In genomic region chr8:46447334-46447733, GRCm38 (mm10) we compare ENCODE assay signal across 17 mouse cellular contexts. TPM values are rescaled to one million over a fixed set of nuclear protein-coding genes. Genes with fewer than 3 reads are reported as not detected.
DNase-seq lines count a peak whose midpoint lies in the region; ATAC-seq and TF ChIP-seq lines count a peak whose summit lies in the region.
"Had no signal": no experiment of that assay in that cellular context is flagged by ENCODE, and none has a peak within 500 bp of the region (broad histone marks: within the 10 kb centered on the region; RNA-seq: fewer than 3 reads in every experiment).

No protein-coding gene starts in this region.

- peak; percentile 64 for TF ChIP-seq EP300 in liver, postnatal 0 days (IDR thresholded peaks at IDR 0.05; ENCODE audit: low read depth)

- peak overlapping the region; percentile 30 for H3K4me2 ChIP-seq in intestine, embryonic 15.5 days (replicated peaks)
- 0 out of 2 replicates have a peak overlapping the region, but pooled peaks have one; percentile 7 for H3K4me2 ChIP-seq in liver, postnatal 0 days (ENCODE audit: low read depth, low read length)
- H3K4me2 ChIP-seq: embryonic facial prominence, embryonic 13.5 days; hindbrain, embryonic 14.5 days; limb, embryonic 12.5 days had no signal

- no peak for TF ChIP-seq CTCF in liver, postnatal 0 days (IDR thresholded peaks at IDR 0.05; ENCODE audit: low read depth)

- H3K27me3 ChIP-seq in intestine, embryonic 15.5 days (replicated peaks): no peaks in the 10 kb centered on the region
- H3K27me3 ChIP-seq in liver, postnatal 0 days (ENCODE audit: insufficient read depth, low read length): no peaks in the 10 kb centered on the region
- H3K27me3 ChIP-seq: embryonic facial prominence, embryonic 13.5 days had no signal

- peak; percentile 94 for DNase-seq in kidney, adult 9 months
- DNase-seq in kidney, postnatal 4 days: peak; percentile 51 to 71
- DNase-seq in liver, postnatal 0 days: peak; percentile 56
- DNase-seq in lung, postnatal 25 days (ENCODE audit: low spot score): no peak
- no peak for DNase-seq in right cerebral cortex, postnatal 25 days
- no peak for DNase-seq in cerebellum, postnatal 25 days
- DNase-seq: B cell, adult 2 months; cerebellum, adult 11 months; gastrocnemius, postnatal 36 days; thymus, postnatal 25 days had no signal

- WGBS in intestine, embryonic 15.5 days: 53% methylated on average over 6 of the region's 6 CpGs
- WGBS in liver, postnatal 0 days (ENCODE audit: insufficient replicate concordance): 57% methylated on average over 6 of the region's 6 CpGs

- no peak overlapping the region for H3K9ac ChIP-seq in intestine, embryonic 15.5 days
- H3K9ac ChIP-seq in liver, postnatal 0 days (replicated peaks): no peak overlapping the region
- H3K9ac ChIP-seq: embryonic facial prominence, embryonic 13.5 days; hindbrain, embryonic 14.5 days; limb, embryonic 12.5 days had no signal

- ATAC-seq in intestine, embryonic 15.5 days: peak; percentile 82
- peak; percentile 90 for ATAC-seq in liver, postnatal 0 days
- ATAC-seq: lung, postnatal 0 days had no signal

- peak overlapping the region; percentile 88 for H3K27ac ChIP-seq in intestine, embryonic 15.5 days
- peak overlapping the region; percentile 90 for H3K27ac ChIP-seq in liver, postnatal 0 days (ENCODE audit: low read depth)
- H3K27ac ChIP-seq: embryonic facial prominence, embryonic 13.5 days; hindbrain, embryonic 14.5 days; layer of hippocampus, adult 2 months; left cerebral cortex, adult 2 months; limb, embryonic 12.5 days had no signal

- no peaks in the 10 kb centered on the region for H3K9me3 ChIP-seq in intestine, embryonic 15.5 days
- H3K9me3 ChIP-seq in liver, postnatal 0 days (ENCODE audit: low read length): no peaks in the 10 kb centered on the region
- H3K9me3 ChIP-seq: embryonic facial prominence, embryonic 13.5 days; limb, embryonic 12.5 days had no signal

- no peak overlapping the region for H3K4me3 ChIP-seq in intestine, embryonic 15.5 days (replicated peaks)
- H3K4me3 ChIP-seq in liver, postnatal 0 days (ENCODE audit: low read depth, low read length): no peak overlapping the region
- H3K4me3 ChIP-seq: embryonic facial prominence, embryonic 13.5 days; layer of hippocampus, adult 2 months; left cerebral cortex, adult 2 months; limb, embryonic 12.5 days had no signal

- no peaks in the 10 kb centered on the region for H3K36me3 ChIP-seq in intestine, embryonic 15.5 days
- H3K36me3 ChIP-seq in liver, postnatal 0 days (replicated peaks; ENCODE audit: insufficient read depth, low read length): no peaks in the 10 kb centered on the region
- H3K36me3 ChIP-seq: embryonic facial prominence, embryonic 13.5 days; limb, embryonic 12.5 days had no signal

- H3K4me1 ChIP-seq in intestine, embryonic 15.5 days (replicated peaks): 0 out of 2 replicates have a peak, but pooled peaks cover 4% of the 10 kb centered on the region
- H3K4me1 ChIP-seq in liver, postnatal 0 days (ENCODE audit: insufficient read depth): peaks cover 15% of the 10 kb centered on the region
- H3K4me1 ChIP-seq: embryonic facial prominence, embryonic 13.5 days; limb, embryonic 12.5 days had no signal

RNA-seq across cellular contexts. Expression of gene Acsl1, which starts 23.5 kb away (rescaled TPM):
- 40.1 and 40.3 TPM in 2 replicates for polyA plus RNA-seq in intestine, embryonic 15.5 days (2015; fragmentation: Nextera tagmentation; extraction: Ambion mirVana)
- polyA plus RNA-seq in liver, postnatal 0 days (2015; fragmentation: Nextera tagmentation; extraction: Ambion mirVana): 428 and 466 TPM in 2 replicates

Comparison
In these comparisons a context has a peak if more than half of its experiments do, and no peak if none do; other contexts are left out.
1. DNase-seq: peak in kidney, adult 9 months (single experiment), kidney, postnatal 4 days (2 of 2) and liver, postnatal 0 days (single experiment); none in lung, postnatal 25 days (single experiment), right cerebral cortex, postnatal 25 days (single experiment) and cerebellum, postnatal 25 days (0 of 2).
2. RNA of gene Acsl1, which starts 23.5 kb away (polyA plus RNA-seq): 428 to 466 TPM in liver, postnatal 0 days; 40.1 to 40.3 TPM in intestine, embryonic 15.5 days; every median in the first group is over 10 times any median in the second.